Mouse (Mus musculus) spleen, adult 2 months (tissue): Measurements from ENCODE around the gene Fgf10.

Source experiments
- CTCF ChIP-seq: fragments of 200-500 bp; IDR thresholded peaks from 2 replicates; pipeline ENCODE4 v1.5.1; 2011; ENCODE audit warnings: mild to moderate bottlenecking, inconsistent platforms; ENCODE audit not compliant: insufficient read depth, insufficient read length, insufficient replicate concordance; ENCODE audit errors: extremely low read depth
- POLR2A ChIP-seq: fragments of 200-500 bp; IDR thresholded peaks from 2 replicates; pipeline ENCODE4 v1.6.1; 2011; ENCODE audit warnings: low read depth, low read length, inconsistent platforms

- TF ChIP-seq POLR2A (no peak), CTCF (no peak)
Observed at GRCm38 (mm10) chr13:118714284-118715065, 44.9 kb downstream of the Fgf10 start.
